Mouse (Mus musculus) B cell, adult 2 months (primary cell): ENCODE measurements around the gene Phactr4.
A peak's percentile ranks its signal among the peaks of the same experiment; 100 is the strongest.
"Not testable (repeated sequence)": the region's sequence is repeated elsewhere in the genome, so short reads cannot be mapped to it uniquely, and the experiment has no call there.

Experiments
- DNase-seq, 2 experiments: peaks; one replicate each; pipeline ENCODE4 v3.0.0; 2022

Gene Phactr4

DNA sequence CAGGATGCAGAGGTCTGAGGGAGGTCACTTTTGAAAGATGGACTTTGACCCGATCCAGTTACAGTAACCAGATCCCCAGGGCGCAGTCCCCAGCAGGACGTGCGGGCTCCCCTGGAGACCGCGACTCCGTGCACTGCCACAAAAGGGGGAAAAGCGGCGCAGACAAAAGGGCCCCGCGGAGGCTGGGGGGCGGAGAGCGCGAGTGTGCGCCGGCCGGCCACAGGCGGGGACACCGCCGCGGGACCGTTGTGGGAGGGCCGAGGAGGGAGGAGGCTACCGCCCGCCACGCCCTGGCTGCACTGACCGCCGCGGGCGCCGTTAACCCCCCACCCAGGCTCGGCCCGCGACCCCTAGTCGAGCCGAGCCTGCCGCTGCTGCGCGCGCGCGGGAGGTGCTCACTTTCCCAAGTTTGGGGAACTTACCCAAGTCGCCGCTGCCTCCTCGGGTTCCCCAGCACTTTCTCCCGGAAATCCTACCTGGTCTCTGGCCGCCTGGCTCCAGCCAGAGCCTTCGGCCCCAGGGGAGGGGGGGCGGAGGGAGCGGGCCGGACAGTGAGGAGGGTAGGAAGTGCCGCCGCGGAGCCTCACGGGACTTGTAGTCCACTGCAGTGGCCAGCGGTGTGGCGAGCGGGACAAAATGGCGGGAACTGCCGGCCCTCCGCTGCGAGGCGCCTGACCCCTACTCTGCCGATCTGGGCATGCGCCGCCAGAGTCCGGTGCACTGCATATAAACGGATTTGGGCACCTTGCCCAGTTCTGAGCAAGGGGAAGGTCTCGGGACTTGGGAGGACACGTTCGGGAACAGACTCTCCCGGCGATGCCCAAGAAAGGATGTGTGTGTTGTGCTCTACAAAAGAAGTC is at the start of gene Phactr4:
TSS of gene Phactr4 (minus strand) at position 567 of the 860 bp plus-strand sequence.
- DNase-seq, result peak; percentile 81 to 84

DNA sequence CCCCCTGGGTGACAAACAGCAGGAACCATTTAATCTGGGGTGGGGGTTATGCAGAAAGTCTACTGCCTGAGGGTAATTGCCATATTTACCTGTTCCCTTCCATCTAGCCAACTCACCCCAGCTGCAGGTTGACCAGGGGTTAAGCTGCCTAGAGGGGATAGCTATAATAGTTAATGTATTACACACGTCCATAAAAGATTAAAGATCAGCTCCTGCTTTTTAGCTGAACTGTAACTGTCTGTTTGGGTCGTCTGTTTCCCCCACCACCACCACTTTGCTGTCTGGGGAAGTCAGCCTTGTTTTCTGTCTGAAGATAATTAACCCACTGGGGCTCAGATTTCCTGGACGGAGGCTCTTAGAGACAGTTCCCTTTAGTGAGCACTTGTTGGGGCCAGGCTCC is 47.6 kb upstream of the Phactr4 start:
- no peak for DNase-seq

DNA sequence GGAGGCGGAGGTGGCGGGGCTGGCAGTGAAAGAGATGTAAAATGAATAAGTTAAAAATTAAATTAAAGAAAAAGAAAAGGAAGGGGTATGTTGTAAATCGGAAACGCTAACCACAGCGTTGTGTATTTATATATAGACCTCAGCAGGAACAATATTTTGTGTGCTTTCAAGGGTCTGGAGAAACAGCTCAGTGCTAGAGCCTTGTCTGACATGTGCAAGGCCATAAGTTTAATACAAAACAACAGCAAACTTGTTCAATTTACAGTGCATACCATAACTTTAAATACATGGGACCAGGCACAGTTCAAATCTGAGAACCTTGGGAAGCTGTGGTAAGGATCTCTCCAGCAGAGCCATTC is 41.9 kb upstream of the Phactr4 start:
- no peak for DNase-seq

DNA sequence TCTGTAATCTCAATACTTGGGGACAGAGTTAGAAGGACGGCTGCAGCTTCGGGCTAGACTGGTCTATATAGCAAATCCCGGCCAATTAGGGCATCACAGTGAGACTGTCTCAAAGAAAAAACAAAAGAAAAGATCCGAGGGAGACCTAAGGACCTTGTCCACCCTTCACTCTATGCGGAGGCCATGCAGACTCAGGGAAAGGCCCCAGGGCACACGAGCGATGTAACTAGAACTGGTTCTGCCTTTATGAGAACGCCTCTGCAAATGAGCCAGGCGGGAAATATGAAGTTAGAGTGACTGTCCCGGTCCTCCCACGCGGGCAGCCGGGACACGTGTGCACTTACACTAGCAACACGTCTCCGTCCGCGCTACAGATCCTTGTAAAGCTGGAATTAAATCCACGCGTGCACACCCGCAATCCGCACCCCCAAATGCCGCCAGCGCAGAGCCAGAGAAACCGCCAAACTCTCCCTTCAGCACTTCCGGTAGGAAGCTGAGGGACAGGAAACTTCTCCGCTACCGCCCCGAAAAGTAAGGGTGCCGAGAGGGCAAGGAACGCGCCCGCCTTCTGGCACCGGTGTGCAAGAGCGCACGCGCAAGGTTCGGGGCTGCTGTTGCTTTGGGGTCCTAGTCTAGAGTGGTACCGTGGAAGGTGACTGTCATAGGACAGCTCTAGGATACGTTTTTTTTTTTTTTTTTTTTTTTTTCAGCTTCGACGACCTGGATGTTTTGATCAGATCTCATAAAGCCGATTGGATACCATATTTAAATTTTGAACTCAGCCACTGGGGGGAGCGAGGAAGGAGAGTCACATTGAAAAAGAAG is 41.4 kb upstream of the Phactr4 start, which contains the start of gene Med18:
TSS of gene Med18 (minus strand) at position 492 of the 825 bp plus-strand sequence.
- DNase-seq, result peak; percentile 91

DNA sequence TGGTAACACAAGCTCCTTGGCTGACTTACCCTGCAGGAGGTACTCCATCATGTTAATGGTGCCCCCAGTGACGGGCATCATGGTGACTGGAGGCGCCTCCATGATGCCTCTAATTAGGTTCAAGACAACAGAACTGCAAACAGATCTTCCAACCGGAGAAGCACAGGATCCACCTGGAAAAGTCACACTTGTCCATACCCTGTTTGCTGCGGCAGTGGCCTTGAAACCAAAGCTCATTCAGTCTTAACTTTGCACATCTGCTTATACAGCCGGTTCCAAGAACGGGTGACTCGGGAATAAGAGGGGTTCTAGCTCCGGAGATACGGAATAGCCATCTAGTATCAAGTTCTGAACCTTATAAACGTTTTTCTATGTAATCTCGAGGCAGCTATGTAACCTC is 40.5 kb upstream of the Phactr4 start:
- no peak for DNase-seq

DNA sequence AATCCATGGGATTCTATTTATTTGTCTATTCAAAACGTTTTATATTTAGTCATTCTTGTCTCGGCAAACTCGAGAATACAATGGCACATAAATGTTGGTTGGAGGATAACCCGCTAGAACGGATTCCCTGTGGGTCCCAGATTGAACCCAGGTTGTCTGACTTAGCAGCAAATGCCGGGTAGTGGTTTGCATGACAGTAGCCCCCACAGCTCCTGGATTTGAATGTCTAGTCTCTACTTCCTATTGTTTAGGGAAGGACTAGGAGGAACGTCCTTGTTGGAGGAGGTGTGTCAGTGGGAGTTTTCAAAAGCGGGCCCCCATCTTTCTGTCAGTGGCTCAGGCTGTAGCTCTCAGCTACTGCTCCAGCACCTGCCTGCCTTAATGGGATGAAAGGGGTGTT is 37.9 kb upstream of the Phactr4 start:
- no peak for DNase-seq

DNA sequence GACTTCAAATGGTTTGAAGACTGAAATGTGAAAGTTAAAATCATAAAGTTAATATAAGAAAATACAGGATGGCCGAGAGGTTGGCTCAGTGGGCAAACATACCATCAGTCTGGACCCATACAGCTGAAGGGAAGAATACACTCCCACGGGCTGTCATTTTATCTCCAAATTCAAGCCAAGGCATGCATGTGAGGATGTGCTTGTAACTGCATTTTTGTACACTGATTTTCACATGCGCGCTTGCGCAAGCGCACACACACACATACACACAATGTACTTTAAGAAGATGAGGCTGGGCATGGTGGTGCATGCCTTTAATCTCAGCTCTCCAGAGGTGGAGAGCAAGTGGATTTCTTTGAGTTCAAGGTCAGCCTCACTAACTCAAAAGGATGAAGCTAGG is 33.3 kb upstream of the Phactr4 start:
- no peak for DNase-seq

DNA sequence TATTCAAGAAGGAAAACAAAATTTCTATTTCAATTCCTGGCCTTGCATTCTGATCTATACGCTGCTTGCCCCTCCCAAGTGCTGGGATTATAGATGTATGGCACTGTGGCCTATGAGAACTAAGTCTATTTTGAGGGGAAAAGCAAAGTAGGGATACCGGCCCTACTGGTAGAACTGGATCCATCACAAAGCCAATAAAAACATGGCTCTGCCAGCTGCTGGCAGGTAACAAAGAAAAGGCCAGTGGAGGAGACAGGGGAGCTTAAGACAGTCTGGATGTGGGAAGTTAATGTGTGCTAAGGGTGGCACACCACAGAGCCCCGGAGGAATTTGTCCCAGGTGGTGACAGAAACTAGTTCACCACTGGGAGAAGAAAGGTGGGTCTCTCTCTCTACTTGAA is 32.9 kb upstream of the Phactr4 start:
- no peak for DNase-seq

DNA sequence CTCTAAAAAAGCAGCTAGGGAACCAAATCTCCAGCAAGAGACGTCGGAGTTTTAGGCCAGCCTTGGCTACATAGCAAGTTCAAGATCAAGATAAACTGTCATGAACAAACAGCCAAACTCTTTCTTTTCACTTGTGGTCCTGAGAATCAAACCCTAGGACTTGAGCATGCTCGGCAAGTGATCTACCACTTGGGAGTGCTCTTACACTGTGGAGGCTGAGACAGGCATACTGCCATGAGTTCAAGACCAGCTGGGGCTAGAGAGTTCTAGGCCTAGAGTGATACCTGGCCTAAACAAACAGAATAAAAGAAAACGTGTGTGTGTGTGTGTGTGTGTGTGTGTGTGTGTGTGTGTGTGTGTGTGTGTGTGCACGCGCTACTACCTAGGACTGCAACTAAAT is 31.9 kb upstream of the Phactr4 start:
- DNase-seq, result no peak

DNA sequence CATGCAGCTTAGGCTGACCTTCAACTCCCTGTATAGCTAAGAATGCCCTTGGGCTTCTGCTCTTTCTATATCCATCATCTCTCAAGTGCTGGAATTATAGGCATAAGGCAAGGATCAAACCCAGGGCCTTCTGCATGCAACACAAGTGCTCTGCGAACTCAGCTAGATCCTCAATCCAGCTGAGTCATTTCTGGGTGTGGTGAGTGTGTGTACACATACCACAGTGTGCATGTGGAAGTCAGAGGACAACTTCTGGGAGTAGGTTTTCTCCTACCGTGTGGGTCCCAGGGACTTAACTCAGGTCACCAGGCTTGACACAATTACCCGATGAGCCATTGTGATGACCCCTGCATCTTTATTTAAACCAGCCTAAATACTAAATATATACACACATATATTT is 27.5 kb upstream of the Phactr4 start:
- DNase-seq, result no peak

DNA sequence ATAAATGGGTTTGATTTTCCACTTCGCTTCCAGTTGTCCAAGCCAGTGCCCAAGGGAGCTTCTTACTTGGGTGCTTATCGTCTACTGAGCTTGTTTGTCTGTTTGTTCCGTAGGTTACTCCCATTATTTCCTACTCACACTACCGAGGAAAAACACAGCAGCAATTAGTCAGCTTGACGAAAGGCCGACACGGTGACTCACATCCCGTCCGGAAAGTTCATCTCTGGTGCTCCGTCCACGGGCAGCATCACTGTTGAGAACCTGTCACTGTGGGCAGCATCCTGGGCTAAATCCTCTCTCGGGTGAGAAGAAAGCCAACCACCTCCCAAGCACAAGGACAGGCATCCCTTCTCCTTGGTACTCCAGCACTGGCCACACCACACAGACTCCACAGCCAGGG is 23.8 kb upstream of the Phactr4 start:
- DNase-seq, result no peak

DNA sequence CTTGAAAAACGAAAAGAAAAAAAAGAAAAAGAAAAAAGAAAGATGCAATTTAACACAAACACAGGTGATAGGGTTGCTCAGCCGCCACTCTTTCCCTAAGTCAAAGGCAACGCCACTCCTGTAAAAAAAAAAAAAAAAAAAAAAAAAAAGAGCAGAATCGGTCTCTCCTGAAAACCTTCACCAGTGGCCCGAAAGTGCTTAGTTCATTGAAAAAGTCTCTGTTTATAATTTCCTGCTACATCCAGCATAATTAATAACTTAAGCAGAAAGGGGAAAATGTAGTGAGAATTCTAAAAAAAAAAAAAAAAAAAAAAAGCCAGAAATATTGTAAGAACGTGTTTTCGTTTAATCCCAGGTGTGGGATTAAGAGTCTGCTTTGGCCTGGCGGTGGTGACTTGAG is 22.2 kb upstream of the Phactr4 start:
- DNase-seq, result no peak

DNA sequence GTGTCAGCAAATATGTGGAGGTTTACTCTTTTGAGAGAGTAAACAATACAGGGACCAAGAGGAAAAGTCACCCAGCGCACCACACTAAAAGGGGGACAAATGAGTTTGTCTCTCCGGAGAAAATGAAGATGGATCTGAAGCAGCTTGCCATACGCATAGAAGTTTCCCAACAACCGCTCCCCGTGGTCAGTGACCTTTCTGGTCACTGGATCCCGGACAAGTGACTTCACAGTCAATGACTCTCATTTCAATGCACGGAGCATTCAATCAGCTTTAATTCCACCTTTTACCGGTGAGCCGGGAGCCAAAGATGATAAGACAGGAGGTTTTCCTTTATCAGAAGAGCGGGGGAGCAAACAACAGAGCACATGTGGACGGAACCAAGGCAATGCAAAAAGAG is 15.6 kb upstream of the Phactr4 start:
- no peak for DNase-seq

DNA sequence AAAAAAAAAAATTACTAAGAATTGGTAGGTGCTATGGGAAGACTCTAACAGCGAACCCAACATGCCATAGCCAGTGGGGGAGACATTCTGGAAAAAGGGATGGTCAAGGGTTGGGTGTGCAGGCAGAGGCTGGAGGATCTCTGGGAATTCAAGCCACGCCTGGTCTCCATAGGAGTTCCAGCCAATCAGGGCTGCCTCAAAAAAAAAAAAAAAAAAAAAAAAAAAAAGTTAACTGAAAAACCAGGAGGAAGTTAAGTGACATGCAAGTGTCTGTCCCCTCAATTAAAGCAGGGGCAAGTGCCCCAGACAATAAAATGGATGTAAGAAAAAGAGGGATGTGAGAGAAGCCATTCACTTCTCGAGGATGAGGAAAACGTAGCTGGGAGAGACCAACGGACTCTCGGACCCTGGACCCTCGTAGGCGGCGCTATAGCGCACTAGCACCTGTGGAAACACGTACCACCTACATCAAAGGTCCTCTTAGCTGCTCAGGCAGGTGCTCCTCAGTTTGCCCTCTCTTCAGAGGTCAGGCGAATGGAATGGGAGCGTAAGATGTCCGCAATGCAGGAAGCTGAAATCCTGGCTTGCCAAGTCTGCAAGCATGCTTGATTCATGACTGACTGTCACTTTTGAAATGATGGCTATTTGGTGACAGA is 10.6 kb upstream of the Phactr4 start:
- DNase-seq, result no peak

DNA sequence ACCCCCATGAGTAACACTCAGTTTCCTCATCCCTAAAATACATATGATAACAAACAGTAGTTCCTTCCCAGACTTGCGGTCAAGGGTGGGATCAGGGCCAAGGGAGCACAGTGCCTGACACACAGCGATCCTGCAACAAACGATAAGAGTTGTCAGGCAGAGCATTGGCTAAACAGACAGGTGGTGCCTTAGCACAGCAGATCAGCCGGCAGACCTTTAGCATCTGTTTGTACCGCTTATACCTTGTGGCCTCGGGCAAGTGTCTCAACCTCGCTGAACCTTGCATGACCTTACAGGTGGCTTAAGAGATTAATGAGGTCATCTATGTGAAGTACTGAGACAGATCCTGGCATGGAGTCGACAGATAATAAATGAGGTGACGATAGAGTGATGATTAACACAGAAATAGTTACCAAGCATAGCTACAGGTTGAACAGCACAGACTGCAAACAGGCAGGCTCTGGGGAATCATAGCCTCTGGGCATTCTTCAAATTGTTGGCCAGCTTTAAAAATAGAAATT is 5.8 kb upstream of the Phactr4 start:
- DNase-seq, result no peak

DNA sequence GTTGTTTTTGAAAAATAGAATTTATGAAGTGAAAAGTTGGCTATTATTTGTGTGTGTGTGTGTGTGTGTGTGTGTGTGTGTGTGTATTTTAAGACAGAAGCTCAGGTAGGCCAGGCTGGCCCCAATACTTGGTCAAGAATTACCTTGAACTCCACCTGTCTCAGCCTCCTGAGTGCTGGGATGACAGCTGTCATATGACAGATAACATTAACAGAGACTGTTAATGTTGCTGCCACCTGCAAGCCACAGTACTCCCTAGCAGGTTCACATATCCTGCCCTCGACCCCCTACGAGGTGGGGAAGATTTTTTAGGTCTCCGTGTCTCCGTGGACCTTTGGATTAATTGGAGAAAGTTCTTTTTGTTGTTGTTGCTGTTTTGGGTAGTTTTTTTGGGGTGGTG is 5.2 kb upstream of the Phactr4 start:
- DNase-seq, result no peak

DNA sequence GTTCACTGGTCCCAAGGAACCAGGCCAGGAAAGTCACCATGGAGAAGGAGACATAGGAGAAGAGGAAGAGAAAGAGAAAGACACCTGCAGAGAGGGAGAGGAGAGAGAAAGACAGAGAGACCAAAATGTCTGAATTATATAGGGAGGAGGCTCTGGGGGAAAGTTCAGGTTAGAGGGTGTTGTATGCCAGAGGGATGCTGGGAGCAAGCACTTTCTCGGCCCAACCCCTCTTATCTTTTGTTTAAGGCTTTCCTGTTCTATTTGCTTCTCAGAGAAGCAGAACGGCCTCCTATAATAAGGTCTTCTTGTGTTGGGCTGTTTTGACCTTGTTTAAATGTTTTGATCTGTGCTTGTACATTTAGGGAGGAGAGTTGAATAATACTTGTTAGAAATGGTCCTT is 3.7 kb upstream of the Phactr4 start:
- DNase-seq, result no peak

DNA sequence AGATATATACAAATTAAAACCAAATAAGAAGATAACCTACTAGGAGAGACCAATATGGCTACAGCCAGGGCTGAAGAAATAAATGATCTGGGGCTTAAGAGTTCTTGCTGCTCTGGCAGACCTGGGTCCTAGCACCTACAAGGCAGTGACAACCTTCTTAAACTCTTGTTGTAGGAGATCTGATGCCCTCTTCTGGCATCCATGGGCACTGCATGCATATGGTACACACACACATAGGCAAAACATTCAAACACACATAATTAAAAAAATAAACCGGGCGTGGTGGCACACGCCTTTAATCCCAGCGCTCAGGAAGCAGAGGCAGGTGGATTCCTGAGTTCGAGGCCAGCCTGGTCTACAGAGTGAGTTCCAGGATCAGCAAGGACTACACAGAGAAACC is 2.5 kb upstream of the Phactr4 start:
- DNase-seq, result peak; percentile 34 to 43

DNA sequence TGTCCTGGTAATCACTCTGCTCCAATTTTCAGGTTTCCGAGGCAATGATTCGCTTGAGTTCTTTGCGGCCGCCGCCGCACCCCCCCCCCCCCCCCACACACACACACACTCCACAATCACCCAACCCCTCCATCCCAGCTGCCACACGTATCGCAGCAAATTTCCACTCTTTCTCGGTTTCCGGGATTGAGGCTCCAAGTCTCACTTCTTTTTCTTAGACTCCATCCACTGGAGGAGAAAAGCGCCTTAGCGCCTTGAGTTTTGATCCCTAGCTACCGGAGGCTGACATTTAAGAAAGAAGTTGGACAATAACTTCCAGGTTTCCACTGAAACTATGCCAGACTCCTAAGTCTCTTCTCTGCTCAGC is 750 bp downstream of the Phactr4 start:
- DNase-seq, result no peak

DNA sequence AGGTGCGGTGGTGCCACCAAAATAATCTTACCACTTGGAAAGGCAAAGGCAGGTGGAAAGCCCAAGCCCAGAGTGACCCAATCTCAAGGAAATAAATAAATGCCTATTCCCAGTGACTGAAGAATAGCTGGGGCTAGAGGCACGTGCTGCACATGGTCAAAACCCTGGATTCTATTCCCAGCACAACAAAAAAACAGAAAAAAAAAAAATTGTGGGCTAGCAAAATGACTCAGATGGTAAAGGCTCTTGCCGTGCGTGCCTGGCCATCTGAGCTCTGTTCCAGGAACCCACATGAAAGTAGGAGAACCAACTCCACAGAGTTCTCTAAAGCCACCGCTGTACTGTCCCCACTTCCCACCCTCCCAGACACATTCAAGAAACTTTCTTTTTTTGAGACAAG is 1.8 kb downstream of the Phactr4 start:
- DNase-seq, result no peak

DNA sequence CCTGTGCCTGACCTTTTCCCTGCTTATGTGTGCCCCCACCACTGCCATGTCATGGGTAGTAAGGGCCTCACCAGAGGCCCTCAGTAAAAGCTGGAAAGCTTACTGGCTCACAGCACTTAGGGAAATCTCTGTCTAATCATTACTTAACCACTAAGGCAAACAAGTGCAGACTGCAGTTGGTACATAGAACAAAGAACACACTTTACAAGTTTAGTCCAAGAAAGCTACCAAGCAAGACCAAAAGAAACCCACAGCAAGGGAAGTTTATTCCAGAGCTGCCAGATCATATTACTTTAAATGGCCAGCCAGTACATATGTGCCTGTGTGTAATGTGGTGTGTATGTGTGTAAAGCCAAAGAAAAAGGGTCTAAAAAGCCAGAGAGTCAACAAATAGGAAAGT is 6.3 kb downstream of the Phactr4 start:
- no peak for DNase-seq

DNA sequence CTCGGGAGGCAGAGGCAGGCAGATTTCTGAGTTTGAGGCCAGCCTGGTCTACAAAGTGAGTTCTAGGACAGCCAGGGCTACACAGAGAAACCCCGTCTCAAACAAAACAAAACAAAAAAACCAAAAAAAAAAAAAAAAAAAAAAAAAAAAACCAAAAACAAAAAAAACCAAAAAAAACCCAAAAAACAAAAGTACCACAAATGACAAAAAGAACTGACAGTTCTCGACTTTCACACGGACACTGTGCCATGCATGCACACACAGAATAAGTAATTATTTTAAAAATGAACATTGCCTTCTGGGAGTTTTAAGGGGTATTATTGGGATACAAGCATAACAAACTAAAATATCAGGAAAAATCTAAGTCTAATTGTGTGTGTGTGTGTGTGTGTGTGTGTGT is 9.0 kb downstream of the Phactr4 start:
- DNase-seq, result not testable (repeated sequence)

DNA sequence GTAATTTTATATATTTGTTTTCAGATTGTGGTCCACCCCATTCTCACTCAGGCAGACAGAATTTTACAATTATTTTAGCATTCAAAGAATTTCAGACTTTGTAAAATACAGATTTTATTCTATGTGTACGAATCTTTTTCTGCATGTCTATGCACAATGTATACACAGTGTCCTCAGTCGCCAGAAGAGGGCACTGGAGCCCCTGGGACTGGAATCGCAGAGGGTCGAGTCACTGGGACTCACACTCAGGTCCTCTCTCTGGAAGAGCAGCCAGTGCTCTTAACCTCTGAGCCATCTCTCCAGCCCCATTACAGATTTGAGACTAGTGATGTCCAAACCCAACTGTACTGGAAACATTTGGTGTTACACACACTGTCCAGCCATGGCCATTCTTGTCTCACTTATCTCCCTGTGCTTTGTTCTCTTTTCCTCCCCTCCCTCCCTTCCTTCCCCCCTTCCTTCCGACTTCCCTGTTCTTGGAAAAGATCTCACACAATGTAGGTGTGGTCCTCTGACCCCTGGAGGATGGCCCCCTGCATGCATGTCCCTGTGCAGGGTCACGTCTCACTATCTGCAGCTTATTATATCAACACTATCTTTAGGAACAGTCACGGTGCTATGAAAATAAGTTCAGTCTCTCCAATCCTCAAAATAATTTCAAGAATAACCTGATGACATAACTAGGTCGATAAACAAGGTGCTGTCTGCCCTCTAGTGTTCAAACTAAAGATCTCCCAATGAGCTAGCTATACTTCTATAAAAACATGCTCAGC is 10.8 kb downstream of the Phactr4 start:
- DNase-seq, result peak; percentile 29 to 46
